Mouse (Mus musculus): ENCODE data around the gene Dvl1.

The Dvl1 gene

GRCm38 (mm10) chr4:155908281-155908680 is 61.1 kb downstream of the Dvl1 start:
- no peak for DNase-seq (ENCODE audit: extremely low spot score)

- no peak for DNase-seq (ENCODE audit: extremely low spot score)
These were observed 61.5 kb downstream of the Dvl1 start for GRCm38 (mm10) chr4:155908751-155909150.

Data from embryo, embryonic 9.5 days (tissue).